Mouse (Mus musculus) neural tube, embryonic 11.5 days (tissue): ENCODE data around the gene Srpk1. TPM values are rescaled to one million over a fixed set of nuclear protein-coding genes. Genes with fewer than 3 reads are reported as not detected.
A peak's percentile ranks its signal among the peaks of the same experiment; 100 is the strongest.

Source experiments
- ATAC-seq: fragments of 200-750 bp; cut with Nextera tagmentation; 2 replicates; pipeline ENCODE4 v1.8.0; 2017; ENCODE audit warnings: moderate number of reproducible peaks, mild to moderate bottlenecking, moderate TSS enrichment, moderate library complexity; ENCODE audit not compliant: insufficient read depth, low FRiP score, low TSS enrichment
- DNase-seq: peaks from one replicate; pipeline ENCODE4 v3.0.0-alpha.2; 2015; ENCODE audit warnings: low spot score
- H3K27ac ChIP-seq: fragments of 300-500 bp; sonication (generic); 2 replicates; pipeline ENCODE4 v1.5.1; 2014; ENCODE audit warnings: low read depth, mild to moderate bottlenecking, low read length
- H3K27me3 ChIP-seq: fragments of 300-500 bp; sonication (generic); 2 replicates; pipeline ENCODE4 v1.6.1; 2014; ENCODE audit warnings: mild to moderate bottlenecking, low read length, mixed read lengths; ENCODE audit not compliant: control insufficient read depth, insufficient read depth
- H3K36me3 ChIP-seq: fragments of 300-500 bp; sonication (generic); 2 replicates; pipeline ENCODE4 v1.6.1; 2014; ENCODE audit warnings: mild to moderate bottlenecking, low read length, moderate library complexity, mixed read lengths; ENCODE audit not compliant: control insufficient read depth, insufficient read depth
- H3K4me1 ChIP-seq: fragments of 300-500 bp; sonication (generic); 2 replicates; pipeline ENCODE4 v1.6.1; 2014; ENCODE audit warnings: low read length, mixed read lengths; ENCODE audit not compliant: control insufficient read depth, insufficient read depth
- H3K4me2 ChIP-seq: fragments of 300-500 bp; sonication (generic); 2 replicates; pipeline ENCODE4 v1.6.1; 2014; ENCODE audit warnings: low read depth, mild to moderate bottlenecking, moderate library complexity
- H3K4me3 ChIP-seq: fragments of 300-500 bp; sonication (generic); 2 replicates; pipeline ENCODE4 v1.5.1; 2014; ENCODE audit warnings: low read depth, low read length
- H3K9ac ChIP-seq: fragments of 300-500 bp; sonication (generic); 2 replicates; pipeline ENCODE4 v1.6.1; 2014; ENCODE audit warnings: mild to moderate bottlenecking, low read length
- H3K9me3 ChIP-seq: fragments of 300-500 bp; sonication (generic); 2 replicates; pipeline ENCODE4 v1.6.1; 2016; ENCODE audit warnings: low read length; ENCODE audit not compliant: control insufficient read depth
- WGBS: fragments of 180-500 bp; shearing (Covaris S2); extraction: QIAGEN DNeasy Blood & Tissue Kit; methylation state at CpG from one replicate; pipeline ENCODE4 v1.1.7; 2014; 5-methylcytosine and 5-hydroxymethylcytosine counted together
- polyA plus RNA-seq: library from polyadenylated mRNA; unstranded; fragments of >200 nt; fragmentation: Nextera tagmentation; extraction: Ambion mirVana; gene quantifications from 2 replicates; pipeline ENCODE4 v1.2.1, GENCODE M21; 2014

Gene Srpk1
- polyA plus RNA-seq, 1 experiment from 2014 or later: 109 TPM

- Histone ChIP-seq H3K4me3 (no peak overlapping the region), H3K36me3 (peaks cover 19% of the 10 kb centered on the region), H3K9me3 (no peaks in the 10 kb centered on the region), H3K27me3 (no peaks in the 10 kb centered on the region), H3K4me2 (no peak overlapping the region), H3K27ac (no peak overlapping the region), H3K9ac (no peak overlapping the region), H3K4me1 (no peaks in the 10 kb centered on the region)
- DNase-seq (no peak), ATAC-seq (no peak)
- WGBS: 83% methylated on average over 4 of the region's 4 CpGs
Measured at GRCm38 (mm10) chr17:28593965-28594364, 28.5 kb downstream of the Srpk1 start.

GRCm38 (mm10) chr17:28592998-28593397, 29.5 kb downstream of the Srpk1 start:
- Histone ChIP-seq H3K4me1 (no peaks in the 10 kb centered on the region), H3K9me3 (no peaks in the 10 kb centered on the region), H3K9ac (no peak overlapping the region), H3K27me3 (no peaks in the 10 kb centered on the region), H3K4me2 (no peak overlapping the region), H3K36me3 (peaks cover 20% of the 10 kb centered on the region), H3K4me3 (no peak overlapping the region), H3K27ac (no peak overlapping the region)
- DNase-seq (peak; percentile 79), ATAC-seq (no peak)
- WGBS: 31% methylated on average over 4 of the region's 4 CpGs

GRCm38 (mm10) chr17:28591476-28591875, 31.0 kb downstream of the Srpk1 start:
- no peaks in the 10 kb centered on the region for H3K27me3 ChIP-seq
- H3K9me3 ChIP-seq: no peaks in the 10 kb centered on the region
- no peak overlapping the region for H3K9ac ChIP-seq
- no peak overlapping the region for H3K4me2 ChIP-seq
- H3K27ac ChIP-seq: no peak overlapping the region
- H3K36me3 ChIP-seq: peaks cover 12% of the 10 kb centered on the region
- no peaks in the 10 kb centered on the region for H3K4me1 ChIP-seq
- WGBS: 91% methylated on average over 5 of the region's 5 CpGs
- DNase-seq: no peak
- H3K4me3 ChIP-seq: no peak overlapping the region
- ATAC-seq: no peak

GRCm38 (mm10) chr17:28590596-28590995, 31.9 kb downstream of the Srpk1 start:
- Histone ChIP-seq H3K4me3 (no peak overlapping the region), H3K36me3 (peaks cover 12% of the 10 kb centered on the region), H3K4me2 (no peak overlapping the region), H3K4me1 (no peaks in the 10 kb centered on the region), H3K27me3 (no peaks in the 10 kb centered on the region), H3K9ac (no peak overlapping the region), H3K27ac (no peak overlapping the region), H3K9me3 (no peaks in the 10 kb centered on the region)
- DNase-seq: no peak
- 88% methylated on average over 3 of the region's 3 CpGs for WGBS
- no peak for ATAC-seq

- Histone ChIP-seq H3K4me1 (no peaks in the 10 kb centered on the region), H3K4me3 (no peak overlapping the region), H3K4me2 (no peak overlapping the region), H3K9ac (no peak overlapping the region), H3K27me3 (no peaks in the 10 kb centered on the region), H3K9me3 (no peaks in the 10 kb centered on the region), H3K36me3 (peaks cover 12% of the 10 kb centered on the region), H3K27ac (no peak overlapping the region)
- ATAC-seq (no peak), DNase-seq (no peak)
- 85% methylated on average over 2 of the region's 2 CpGs for WGBS
Measured at GRCm38 (mm10) chr17:28588591-28588990, 33.9 kb downstream of the Srpk1 start.

- Histone ChIP-seq H3K9ac (no peak overlapping the region), H3K27ac (no peak overlapping the region), H3K27me3 (no peaks in the 10 kb centered on the region), H3K9me3 (no peaks in the 10 kb centered on the region), H3K4me3 (no peak overlapping the region), H3K4me1 (no peaks in the 10 kb centered on the region), H3K36me3 (peaks cover 3% of the 10 kb centered on the region), H3K4me2 (no peak overlapping the region)
- no peak for ATAC-seq
- 91% methylated on average over 3 of the region's 3 CpGs for WGBS
- no peak for DNase-seq
Measured at GRCm38 (mm10) chr17:28586509-28586908, 36.0 kb downstream of the Srpk1 start.

GRCm38 (mm10) chr17:28581056-28581455, 41.5 kb downstream of the Srpk1 start:
- Histone ChIP-seq H3K9me3 (no peaks in the 10 kb centered on the region), H3K9ac (no peak overlapping the region), H3K27ac (no peak overlapping the region), H3K4me3 (no peak overlapping the region), H3K36me3 (no peaks in the 10 kb centered on the region), H3K27me3 (no peaks in the 10 kb centered on the region), H3K4me1 (no peaks in the 10 kb centered on the region), H3K4me2 (no peak overlapping the region)
- WGBS: 54% methylated on average over 2 of the region's 2 CpGs
- no peak for DNase-seq
- ATAC-seq: no peak

- ATAC-seq (no peak), DNase-seq (peak; percentile 73)
- Histone ChIP-seq H3K27me3 (no peaks in the 10 kb centered on the region), H3K9ac (no peak overlapping the region), H3K4me3 (no peak overlapping the region), H3K27ac (no peak overlapping the region), H3K4me2 (no peak overlapping the region), H3K4me1 (0 out of 2 replicates have a peak, but pooled peaks cover 1% of the 10 kb centered on the region), H3K9me3 (no peaks in the 10 kb centered on the region), H3K36me3 (no peaks in the 10 kb centered on the region)
- 5% methylated on average over 9 of the region's 9 CpGs for WGBS
Measured at GRCm38 (mm10) chr17:28580396-28580795, 42.1 kb downstream of the Srpk1 start.

- H3K27me3 ChIP-seq: no peaks in the 10 kb centered on the region
- DNase-seq (peak; percentile 88), ATAC-seq (peak; percentile 73; the same call in 1 of the 2 replicates)
- H3K4me2 ChIP-seq: peak within 1 kb of the TSS; percentile 52
- H3K27ac ChIP-seq: no peak within 1 kb of the TSS
- H3K4me1 ChIP-seq: 0 out of 2 replicates have a peak, but pooled peaks cover 3% of the 10 kb centered on the region
- 20% methylated on average over 42 of the region's 50 CpGs for WGBS
- no peak within 1 kb of the TSS for H3K9ac ChIP-seq
- H3K4me3 ChIP-seq: peak within 1 kb of the TSS; percentile 16; the same call in 1 of the 2 replicates
- no peaks in the 10 kb centered on the region for H3K36me3 ChIP-seq
- H3K9me3 ChIP-seq: no peaks in the 10 kb centered on the region
Measured at GRCm38 (mm10) chr17:28575244-28576125, 47.0 kb downstream of the Srpk1 start, which contains the start of gene Lhfpl5. Gene Lhfpl5, plus strand, starts transcription at chr17:28575641.
